Mouse (Mus musculus): ENCODE results near the gene Gm5861. TPM values are rescaled to one million over a fixed set of nuclear protein-coding genes. Genes with fewer than 3 reads are reported as not detected.

Gm5861 gene
- polyA plus RNA-seq (2021; fragmentation: Nextera tagmentation), result not detected in 2 replicates
- long read RNA-seq, experiment 1, result 0 reads
- long read RNA-seq, experiment 2, result 0 reads

DNA sequence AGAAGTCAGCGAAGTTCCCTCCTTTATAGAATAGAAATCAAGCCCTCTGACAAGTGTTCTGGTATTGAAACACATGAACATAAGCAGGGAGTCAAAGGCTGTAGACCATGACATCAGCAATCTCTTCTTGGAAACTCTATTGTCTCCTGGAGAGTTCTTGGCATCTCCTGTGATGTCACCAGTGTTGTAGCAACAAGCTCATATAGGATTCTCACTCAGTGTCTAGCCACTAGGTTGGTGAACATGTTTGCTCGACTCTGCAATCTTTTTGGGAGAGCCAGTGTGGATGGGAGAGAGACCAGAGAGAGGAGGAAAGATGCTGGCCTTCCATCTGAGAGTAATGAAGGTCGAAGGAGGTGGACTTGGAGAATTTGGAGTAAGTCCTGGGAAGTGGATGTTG, at the start of gene Gm5861:
Gene Gm5861 (plus strand): TSS at position 301 of the 400 bp plus-strand sequence.

Other genes with a start within 250 kb of the Gm5861 start
- not detected in 2 replicates for gene Gm8871, start 235.3 kb upstream of the Gm5861 start, polyA plus RNA-seq (2021; fragmentation: Nextera tagmentation)
- gene Gm8857, start 235.3 kb upstream of the Gm5861 start, polyA plus RNA-seq (2021; fragmentation: Nextera tagmentation), result not detected in 2 replicates
- not detected in 2 replicates for gene Gm8879, start 55.4 kb upstream of the Gm5861 start, polyA plus RNA-seq (2021; fragmentation: Nextera tagmentation)
- gene Gm8890, start 73.0 kb downstream of the Gm5861 start, polyA plus RNA-seq (2021; fragmentation: Nextera tagmentation), result not detected in 2 replicates
- not detected in 2 replicates for gene Speer1, start 158.4 kb downstream of the Gm5861 start, polyA plus RNA-seq (2021; fragmentation: Nextera tagmentation)
- not detected in 2 replicates for gene Gm8897, start 233.3 kb downstream of the Gm5861 start, polyA plus RNA-seq (2021; fragmentation: Nextera tagmentation)